Mouse (Mus musculus) skeletal muscle tissue, adult 2 months (tissue): ENCODE data around the gene Ints3.

Source experiments
- DNase-seq: peaks from one replicate; pipeline ENCODE4 v3.0.0-alpha.2; 2012; ENCODE audit warnings: low read depth, low spot score

Ints3 gene

GRCm38 (mm10) chr3:90391004-90391403 is 42.4 kb downstream of the Ints3 start:
- DNase-seq, result no peak

- peak; percentile 45 for DNase-seq
Observed at GRCm38 (mm10) chr3:90389511-90390490, 43.6 kb downstream of the Ints3 start, which contains the start of gene Slc27a3. Slc27a3 (minus strand) TSS chr3:90389938.

- DNase-seq, result no peak
Observed at GRCm38 (mm10) chr3:90388726-90389510, 44.5 kb downstream of the Ints3 start.

GRCm38 (mm10) chr3:90388192-90388591 is 45.2 kb downstream of the Ints3 start:
- DNase-seq, result no peak

- DNase-seq, result peak; percentile 67
Observed at GRCm38 (mm10) chr3:90387483-90387882, 45.9 kb downstream of the Ints3 start.

- DNase-seq, result no peak
Observed at GRCm38 (mm10) chr3:90386817-90387216, 46.6 kb downstream of the Ints3 start.

- no peak for DNase-seq
Observed at GRCm38 (mm10) chr3:90384851-90385375, 48.5 kb downstream of the Ints3 start.

- peak; percentile 56 for DNase-seq
Observed at GRCm38 (mm10) chr3:90383690-90384089, 49.7 kb downstream of the Ints3 start.

GRCm38 (mm10) chr3:90381727-90382126 is 51.7 kb downstream of the Ints3 start:
- DNase-seq, result no peak

- DNase-seq, result no peak
Observed at GRCm38 (mm10) chr3:90378496-90378895, 54.9 kb downstream of the Ints3 start.

- no peak for DNase-seq
Observed at GRCm38 (mm10) chr3:90376247-90376585, 57.2 kb downstream of the Ints3 start.

GRCm38 (mm10) chr3:90375562-90376246 is 57.7 kb downstream of the Ints3 start:
- no peak for DNase-seq

- no peak for DNase-seq
Observed at GRCm38 (mm10) chr3:90374368-90374767, 59.1 kb downstream of the Ints3 start.

GRCm38 (mm10) chr3:90373432-90374028 is 59.9 kb downstream of the Ints3 start:
- DNase-seq, result peak; percentile 81

- no peak for DNase-seq
Observed at GRCm38 (mm10) chr3:90372817-90373216, 60.6 kb downstream of the Ints3 start.

GRCm38 (mm10) chr3:90371857-90372256 is 61.6 kb downstream of the Ints3 start:
- DNase-seq, result no peak

GRCm38 (mm10) chr3:90369041-90369440 is 64.4 kb downstream of the Ints3 start:
- DNase-seq, result no peak

GRCm38 (mm10) chr3:90367001-90367632 is 66.3 kb downstream of the Ints3 start:
- no peak for DNase-seq

GRCm38 (mm10) chr3:90362346-90362745 is 71.1 kb downstream of the Ints3 start:
- DNase-seq, result no peak

GRCm38 (mm10) chr3:90361476-90361875 is 71.9 kb downstream of the Ints3 start:
- DNase-seq, result no peak

GRCm38 (mm10) chr3:90359230-90359629 is 74.2 kb downstream of the Ints3 start:
- DNase-seq, result no peak
